Mouse (Mus musculus): ENCODE data around the gene Nek4.

- TF ChIP-seq GATA1 (IDR thresholded peaks at IDR 0.05; ENCODE audit: low read length) = no peak
- TF ChIP-seq TAL1 (IDR thresholded peaks at IDR 0.05; ENCODE audit: low read length) = no peak
Observed at GRCm38 (mm10) chr14:31001307-31002205, 50.4 kb downstream of the Nek4 start, which contains the start of the genes Glt8d1 and Spcs1.
